Mouse (Mus musculus) forebrain, embryonic 11.5 days (tissue): ENCODE measurements around the gene Obsl1. TPM values are rescaled to one million over a fixed set of nuclear protein-coding genes. Genes with fewer than 3 reads are reported as not detected.

Source experiments
- ATAC-seq: fragments of 200-750 bp; cut with Nextera tagmentation; replicated peaks from 2 replicates; pipeline ENCODE4 v1.8.0; 2017; ENCODE audit warnings: moderate TSS enrichment; ENCODE audit not compliant: low FRiP score
- DNase-seq: peaks from one replicate; pipeline ENCODE4 v3.0.0-alpha.2; 2017; ENCODE audit warnings: low spot score
- H3K27ac ChIP-seq: fragments of 300-500 bp; sonication (generic); 2 replicates; pipeline ENCODE4 v1.5.1; 2014; ENCODE audit warnings: low read depth, low read length
- H3K27me3 ChIP-seq: fragments of 300-500 bp; sonication (generic); 2 replicates; pipeline ENCODE4 v1.6.1; 2014; ENCODE audit warnings: mild to moderate bottlenecking, low read length, mixed read lengths; ENCODE audit not compliant: control insufficient read depth, insufficient read depth
- H3K36me3 ChIP-seq: fragments of 300-500 bp; sonication (generic); 2 replicates; pipeline ENCODE4 v1.6.1; 2014; ENCODE audit warnings: mild to moderate bottlenecking, low read length, moderate library complexity, mixed read lengths; ENCODE audit not compliant: control insufficient read depth, insufficient read depth
- H3K4me1 ChIP-seq: fragments of 300-500 bp; sonication (generic); replicated peaks from 2 replicates; pipeline ENCODE4 v1.6.1; 2014; ENCODE audit warnings: low read length, mixed read lengths; ENCODE audit not compliant: control insufficient read depth, insufficient read depth
- H3K4me2 ChIP-seq: fragments of 300-500 bp; sonication (generic); 2 replicates; pipeline ENCODE4 v1.6.1; 2014; ENCODE audit warnings: low read depth, mild to moderate bottlenecking, low read length, moderate library complexity, mixed read lengths; ENCODE audit not compliant: severe bottlenecking
- H3K4me3 ChIP-seq: fragments of 300-500 bp; sonication (generic); 2 replicates; pipeline ENCODE4 v1.5.1; 2014; ENCODE audit warnings: low read depth, low read length
- H3K9ac ChIP-seq: fragments of 300-500 bp; sonication (generic); 2 replicates; pipeline ENCODE4 v1.6.1; 2014; ENCODE audit warnings: low read length
- H3K9me3 ChIP-seq: fragments of 300-500 bp; sonication (generic); 2 replicates; pipeline ENCODE4 v1.6.1; 2016; ENCODE audit warnings: low read length, mixed read lengths; ENCODE audit not compliant: control insufficient read depth
- WGBS: fragments of 180-500 bp; shearing (Covaris S2); extraction: QIAGEN DNeasy Blood & Tissue Kit; methylation state at CpG from one replicate; pipeline ENCODE4 v1.1.7; 2014; 5-methylcytosine and 5-hydroxymethylcytosine counted together
- polyA plus RNA-seq: library from polyadenylated mRNA; unstranded; fragments of >200 nt; fragmentation: Nextera tagmentation; extraction: Ambion mirVana; gene quantifications from 2 replicates; pipeline ENCODE4 v1.2.1, GENCODE M21; 2014

Gene Obsl1
- polyA plus RNA-seq, 1 experiment from 2014 or later = 42.6 TPM

GRCm38 (mm10) chr1:75511437-75512210, 5.4 kb upstream of the Obsl1 start:
- Histone ChIP-seq H3K9ac (no peak overlapping the region), H3K9me3 (no peaks in the 10 kb centered on the region), H3K27me3 (no peaks in the 10 kb centered on the region), H3K36me3 (no peaks in the 10 kb centered on the region), H3K4me3 (no peak overlapping the region), H3K27ac (no peak overlapping the region), H3K4me2 (no peak overlapping the region), H3K4me1 (no peaks in the 10 kb centered on the region; the same call in 1 of the 2 replicates)
- WGBS = 51% methylated on average over 4 of the region's 4 CpGs
- no peak for DNase-seq
- no peak for ATAC-seq

- H3K9me3 ChIP-seq = no peaks in the 10 kb centered on the region
- H3K4me2 ChIP-seq = no peak overlapping the region
- no peak overlapping the region for H3K9ac ChIP-seq
- 78% methylated on average over 5 of the region's 5 CpGs for WGBS
- H3K27ac ChIP-seq = no peak overlapping the region
- ATAC-seq = no peak
- H3K4me3 ChIP-seq = no peak overlapping the region
- peaks cover 3% of the 10 kb centered on the region; the same call in 1 of the 2 replicates for H3K4me1 ChIP-seq
- DNase-seq = no peak
- no peaks in the 10 kb centered on the region for H3K27me3 ChIP-seq
- H3K36me3 ChIP-seq = no peaks in the 10 kb centered on the region
Observed at GRCm38 (mm10) chr1:75510154-75510553, 3.9 kb upstream of the Obsl1 start.

GRCm38 (mm10) chr1:75509586-75509985, 3.3 kb upstream of the Obsl1 start:
- Histone ChIP-seq H3K27ac (no peak overlapping the region), H3K9ac (no peak overlapping the region), H3K9me3 (no peaks in the 10 kb centered on the region), H3K27me3 (no peaks in the 10 kb centered on the region), H3K4me1 (peaks cover 3% of the 10 kb centered on the region; the same call in 1 of the 2 replicates), H3K4me3 (no peak overlapping the region), H3K4me2 (no peak overlapping the region), H3K36me3 (no peaks in the 10 kb centered on the region)
- no peak for DNase-seq
- ATAC-seq = no peak
- WGBS = 51% methylated on average over 20 of the region's 20 CpGs

- DNase-seq (no peak), ATAC-seq (no peak)
- H3K27ac ChIP-seq = peak within 1 kb of the TSS; percentile 55
- peak within 1 kb of the TSS; percentile 94 for H3K9ac ChIP-seq
- no peaks in the 10 kb centered on the region for H3K27me3 ChIP-seq
- no peaks in the 10 kb centered on the region for H3K9me3 ChIP-seq
- peak within 1 kb of the TSS; percentile 77 for H3K4me3 ChIP-seq
- H3K4me2 ChIP-seq = peak within 1 kb of the TSS; percentile 96
- peaks cover 5% of the 10 kb centered on the region; the same call in 1 of the 2 replicates for H3K4me1 ChIP-seq
- H3K36me3 ChIP-seq = no peaks in the 10 kb centered on the region
- WGBS = 78% methylated on average over 10 of the region's 10 CpGs
Observed at GRCm38 (mm10) chr1:75507006-75507405, 754 bp upstream of the Obsl1 start, which contains the start of gene Inha. Gene Inha (plus strand): TSS chr1:75507077.

- Histone ChIP-seq H3K4me1 (peaks cover 5% of the 10 kb centered on the region; the same call in 1 of the 2 replicates), H3K9ac (peak overlapping the region; percentile 94), H3K27me3 (no peaks in the 10 kb centered on the region), H3K9me3 (no peaks in the 10 kb centered on the region), H3K36me3 (peaks cover 8% of the 10 kb centered on the region), H3K27ac (peak overlapping the region; percentile 55; the same call in 1 of the 2 replicates), H3K4me2 (peak overlapping the region; percentile 96), H3K4me3 (peak overlapping the region; percentile 77)
- DNase-seq (peak; percentile 85), ATAC-seq (peak; percentile 64)
- WGBS = under 1% methylated on average over 83 of the region's 84 CpGs
Observed at GRCm38 (mm10) chr1:75505159-75505955, 895 bp downstream of the Obsl1 start.

- H3K9ac ChIP-seq = peak overlapping the region; percentile 94
- ATAC-seq (no peak), DNase-seq (no peak)
- no peaks in the 10 kb centered on the region for H3K27me3 ChIP-seq
- peaks cover 5% of the 10 kb centered on the region; the same call in 1 of the 2 replicates for H3K4me1 ChIP-seq
- 67% methylated on average over 9 of the region's 9 CpGs for WGBS
- peak overlapping the region; percentile 77 for H3K4me3 ChIP-seq
- H3K27ac ChIP-seq = no peak overlapping the region
- H3K4me2 ChIP-seq = peak overlapping the region; percentile 96
- H3K9me3 ChIP-seq = no peaks in the 10 kb centered on the region
- peaks cover 8% of the 10 kb centered on the region for H3K36me3 ChIP-seq
Observed at GRCm38 (mm10) chr1:75504256-75505045, 1.8 kb downstream of the Obsl1 start.

GRCm38 (mm10) chr1:75503651-75503980, 2.6 kb downstream of the Obsl1 start:
- Histone ChIP-seq H3K9me3 (no peaks in the 10 kb centered on the region), H3K4me3 (no peak overlapping the region), H3K4me1 (peaks cover 5% of the 10 kb centered on the region; the same call in 1 of the 2 replicates), H3K27ac (no peak overlapping the region), H3K4me2 (no peak overlapping the region), H3K27me3 (no peaks in the 10 kb centered on the region), H3K36me3 (peaks cover 8% of the 10 kb centered on the region), H3K9ac (no peak overlapping the region)
- DNase-seq (no peak), ATAC-seq (no peak)
- WGBS = 63% methylated on average over 23 of the region's 23 CpGs
